Mouse (Mus musculus) kidney, adult 2 months (tissue): ENCODE data around the gene Ypel3.

ENCODE experiments used
- CTCF ChIP-seq: fragments of 200-500 bp; conservative IDR thresholded peaks from 2 replicates; pipeline ENCODE4 v1.5.1; 2011; ENCODE audit warnings: low read depth, mild to moderate bottlenecking, control low read depth, low read length, moderate library complexity, mixed read lengths; ENCODE audit not compliant: insufficient read depth, insufficient read length
- POLR2A ChIP-seq: fragments of 200-500 bp; IDR thresholded peaks from one replicate; pipeline ENCODE4 v1.6.1; 2011; ENCODE audit warnings: low read depth, low read length, control low read depth

- peak; percentile 99 for TF ChIP-seq POLR2A
- no peak; the same call in 1 of the 2 replicates for TF ChIP-seq CTCF
These were observed 22.3 kb downstream of the Ypel3 start for GRCm38 (mm10) chr7:126799050-126799467.
